Mouse (Mus musculus) liver, postnatal 0 days (tissue): ENCODE measurements around the gene Crim1.

Experiments used
- CTCF ChIP-seq: sonication (generic); IDR thresholded peaks from 2 replicates; pipeline ENCODE4 v1.5.1; 2016; ENCODE audit warnings: antibody characterized with exemption, low read depth
- EP300 ChIP-seq: IDR thresholded peaks from 2 replicates; pipeline ENCODE4 v1.6.1; 2016; ENCODE audit warnings: antibody characterized with exemption, low read depth, mild to moderate bottlenecking

GRCm38 (mm10) chr17:78306434-78306833 lies 106.4 kb downstream of the Crim1 start:
- TF ChIP-seq EP300 (no peak), CTCF (no peak)
